Mouse (Mus musculus) bone marrow macrophage, adult 2 months (primary cell): ENCODE results near the gene Ntf3. TPM values are rescaled to one million over a fixed set of nuclear protein-coding genes. Genes with fewer than 3 reads are reported as not detected.

Source experiments
- H3K27ac ChIP-seq: 2 replicates; pipeline ENCODE4 v1.5.1; 2012; ENCODE audit warnings: low read depth, low read length; ENCODE audit not compliant: insufficient read depth
- H3K4me1 ChIP-seq: 2 replicates; pipeline ENCODE4 v1.6.1; 2012; ENCODE audit warnings: low read length; ENCODE audit not compliant: control insufficient read depth, insufficient read depth
- H3K4me3 ChIP-seq: 2 replicates; pipeline ENCODE4 v1.5.1; 2012; ENCODE audit warnings: mild to moderate bottlenecking, low read length, moderate library complexity; ENCODE audit not compliant: insufficient read depth
- CTCF ChIP-seq: IDR thresholded peaks from 2 replicates; pipeline ENCODE4 v1.5.1; 2012; ENCODE audit warnings: low read depth, mild to moderate bottlenecking, low read length, moderate library complexity
- POLR2A ChIP-seq: IDR thresholded peaks from 2 replicates; pipeline ENCODE4 v1.6.1; 2012; ENCODE audit warnings: mild to moderate bottlenecking, low read depth, low read length, borderline replicate concordance
- polyA plus RNA-seq: library from polyadenylated mRNA; stranded (reverse); fragments of >200 nt; gene quantifications from 2 replicates; pipeline ENCODE4 v1.2.4, GENCODE M21; 2012; ENCODE audit not compliant: missing spikeins, insufficient read depth, insufficient read length

The Ntf3 gene
- polyA plus RNA-seq = not detected in 2 replicates

DNA sequence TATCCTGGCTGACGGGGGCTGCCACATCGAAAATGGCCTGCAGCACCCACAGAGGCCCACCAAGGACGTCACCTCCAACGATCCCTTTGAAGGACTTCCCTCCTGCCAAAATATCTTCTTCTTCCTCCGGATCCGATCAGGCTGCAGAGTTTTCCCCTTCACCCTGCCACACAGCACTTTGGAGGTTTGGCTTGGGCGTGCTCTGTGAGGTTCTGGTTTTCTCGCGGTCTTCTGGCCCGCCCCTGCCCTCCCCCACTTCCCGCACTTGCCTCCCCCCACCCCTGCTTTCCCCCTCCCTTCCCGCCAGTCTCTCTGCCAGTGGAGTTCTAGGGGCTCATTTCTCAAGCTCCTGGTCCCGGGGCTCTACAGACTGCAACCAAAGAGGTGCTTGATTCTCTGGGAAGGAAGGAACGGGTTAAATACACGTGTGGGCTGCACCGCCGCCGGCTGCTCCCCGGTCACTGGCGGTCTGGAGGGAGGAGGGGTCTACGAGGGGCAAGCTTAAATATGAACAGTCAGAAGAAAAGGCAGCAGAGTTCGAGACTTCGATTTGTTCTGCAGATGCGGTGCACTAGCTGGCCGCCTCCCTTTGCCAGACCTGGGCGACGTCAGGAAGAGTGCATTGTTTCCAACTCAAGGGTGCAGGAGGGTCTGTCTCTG, at the start of gene Ntf3:
TSS of gene Ntf3 (minus strand) at position 363 of the 660 bp plus-strand sequence.
- Histone ChIP-seq H3K4me1 (no peaks in the 10 kb centered on the region), H3K4me3 (no peak within 1 kb of the TSS), H3K27ac (no peak within 1 kb of the TSS)
- no peak for TF ChIP-seq POLR2A
- no peak for TF ChIP-seq CTCF

DNA sequence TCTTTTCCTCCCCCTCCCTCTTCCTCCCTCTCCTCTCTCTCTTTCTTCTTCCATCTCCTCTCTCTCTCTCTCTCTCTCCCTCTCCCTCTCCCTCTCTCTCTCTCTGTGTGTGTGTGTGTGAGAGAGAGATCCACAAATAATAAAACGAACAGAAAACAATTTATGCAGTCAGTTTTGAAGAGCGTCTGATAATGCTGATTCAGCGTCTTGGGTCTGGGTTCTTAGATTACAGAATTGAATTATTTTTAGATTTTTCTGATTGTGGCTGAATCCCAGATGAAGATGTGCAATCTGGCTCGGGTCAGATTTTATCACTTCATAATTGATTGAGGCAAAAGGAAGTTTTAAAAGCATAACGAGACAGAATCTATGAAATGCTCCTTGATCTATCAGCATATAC, 46.6 kb upstream of the Ntf3 start:
- no peak overlapping the region for H3K27ac ChIP-seq
- no peaks in the 10 kb centered on the region for H3K4me1 ChIP-seq
- TF ChIP-seq POLR2A (no peak), CTCF (no peak)
- no peak overlapping the region for H3K4me3 ChIP-seq

DNA sequence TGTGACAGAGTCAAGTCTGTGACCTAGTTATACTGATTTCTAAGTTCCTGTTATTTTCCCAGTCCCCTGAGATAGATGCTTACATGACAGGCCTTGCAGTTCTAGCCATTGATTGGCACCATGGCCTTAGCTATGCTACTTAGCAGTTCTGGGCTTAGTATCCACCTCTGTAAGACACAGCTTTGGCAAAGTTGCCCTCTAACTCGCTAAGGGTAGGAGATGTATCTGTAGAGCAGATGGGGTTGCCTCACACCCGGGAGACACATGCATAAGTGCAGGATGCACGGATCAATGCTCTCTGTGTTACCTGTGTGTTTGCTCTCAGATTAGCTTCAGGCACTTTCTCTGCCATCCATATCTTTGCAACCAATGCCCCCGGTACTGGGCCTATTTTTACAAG, 36.7 kb upstream of the Ntf3 start:
- Histone ChIP-seq H3K4me3 (no peak overlapping the region), H3K27ac (no peak overlapping the region), H3K4me1 (no peaks in the 10 kb centered on the region)
- TF ChIP-seq CTCF (no peak), POLR2A (no peak)

DNA sequence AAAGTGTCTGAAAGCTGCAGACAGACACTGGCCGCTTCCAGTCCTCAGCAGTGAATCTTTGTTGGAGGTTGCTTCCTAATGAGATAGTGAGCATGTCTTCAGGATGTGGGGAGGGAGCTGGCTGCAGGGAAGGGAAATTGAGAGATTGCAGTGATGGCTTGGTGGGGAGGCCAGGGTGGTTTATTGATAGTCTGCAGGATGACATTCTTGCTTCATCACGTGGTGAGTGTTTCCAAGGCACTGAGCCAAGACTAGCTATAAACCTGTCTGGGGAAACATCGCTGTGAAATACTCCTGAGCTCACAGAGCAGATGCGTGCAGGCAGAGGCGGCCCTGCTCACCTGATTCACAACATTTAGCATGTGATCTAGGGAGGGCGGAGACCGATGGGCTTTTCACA, 36.2 kb upstream of the Ntf3 start:
- no peaks in the 10 kb centered on the region for H3K4me1 ChIP-seq
- TF ChIP-seq POLR2A (no peak), CTCF (no peak)
- no peak overlapping the region for H3K4me3 ChIP-seq
- H3K27ac ChIP-seq = no peak overlapping the region

DNA sequence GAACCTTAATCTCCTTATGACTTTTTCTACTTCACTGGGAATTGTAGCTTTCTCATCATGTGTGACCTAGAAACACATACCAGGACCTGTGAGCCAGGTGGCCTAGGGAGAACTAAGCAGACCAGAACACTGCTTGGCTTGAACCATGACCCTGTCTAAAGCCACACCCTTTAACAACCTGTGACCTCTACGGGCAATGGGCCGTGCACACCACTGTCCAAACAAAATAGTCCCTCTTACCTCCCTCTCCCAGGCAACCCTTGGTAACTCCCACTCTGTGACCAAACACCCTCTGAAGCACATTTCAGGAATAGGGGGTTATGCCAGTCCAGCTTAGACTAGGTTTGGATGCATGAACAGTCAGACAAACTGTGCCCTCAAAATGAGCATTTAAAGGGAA, 35.0 kb upstream of the Ntf3 start:
- Histone ChIP-seq H3K4me3 (no peak overlapping the region), H3K27ac (no peak overlapping the region), H3K4me1 (no peaks in the 10 kb centered on the region)
- TF ChIP-seq POLR2A (no peak), CTCF (no peak)

DNA sequence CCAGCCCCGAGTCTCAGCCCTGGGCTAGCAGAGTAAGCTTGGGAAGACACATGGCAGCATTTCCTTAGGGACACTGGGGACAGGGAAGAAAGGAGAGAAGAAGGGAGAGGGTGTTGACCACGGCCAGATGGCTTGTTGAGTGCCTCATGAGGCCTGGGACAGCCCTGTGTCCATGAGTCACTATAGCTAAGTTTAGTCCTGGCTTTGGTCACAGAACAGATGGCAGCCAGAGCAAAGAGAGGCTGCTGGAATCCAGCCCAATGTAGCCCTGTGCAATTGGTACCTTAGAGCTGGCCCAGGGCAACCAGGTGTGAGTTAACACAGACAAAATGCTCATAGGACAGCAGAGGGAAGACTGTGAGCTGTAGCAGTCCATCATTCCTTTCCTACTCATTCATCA, 33.2 kb upstream of the Ntf3 start:
- Histone ChIP-seq H3K4me1 (no peaks in the 10 kb centered on the region), H3K4me3 (no peak overlapping the region), H3K27ac (no peak overlapping the region)
- TF ChIP-seq POLR2A (no peak), CTCF (no peak)

DNA sequence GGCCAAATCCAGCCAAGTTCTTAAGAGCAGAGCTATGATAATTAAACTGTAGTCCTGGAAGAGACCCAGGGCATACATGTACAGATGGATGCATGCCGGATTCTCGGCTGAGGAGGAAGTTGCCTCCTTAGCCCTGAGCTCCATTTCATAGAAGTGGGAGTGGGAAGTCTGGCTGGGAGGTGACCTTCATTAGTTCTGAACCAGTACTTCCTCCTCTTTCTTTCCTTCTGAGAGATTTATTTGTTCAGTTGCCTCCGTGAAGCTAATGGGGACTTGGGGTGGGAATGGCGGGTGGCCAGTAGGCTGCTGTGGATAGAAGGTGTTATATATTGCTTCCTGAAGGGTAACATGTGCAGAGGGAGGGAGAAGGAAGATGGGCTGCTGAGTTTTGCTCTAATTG, 28.1 kb upstream of the Ntf3 start:
- H3K4me3 ChIP-seq = no peak overlapping the region
- TF ChIP-seq POLR2A (no peak), CTCF (no peak)
- H3K4me1 ChIP-seq = no peaks in the 10 kb centered on the region
- H3K27ac ChIP-seq = no peak overlapping the region

DNA sequence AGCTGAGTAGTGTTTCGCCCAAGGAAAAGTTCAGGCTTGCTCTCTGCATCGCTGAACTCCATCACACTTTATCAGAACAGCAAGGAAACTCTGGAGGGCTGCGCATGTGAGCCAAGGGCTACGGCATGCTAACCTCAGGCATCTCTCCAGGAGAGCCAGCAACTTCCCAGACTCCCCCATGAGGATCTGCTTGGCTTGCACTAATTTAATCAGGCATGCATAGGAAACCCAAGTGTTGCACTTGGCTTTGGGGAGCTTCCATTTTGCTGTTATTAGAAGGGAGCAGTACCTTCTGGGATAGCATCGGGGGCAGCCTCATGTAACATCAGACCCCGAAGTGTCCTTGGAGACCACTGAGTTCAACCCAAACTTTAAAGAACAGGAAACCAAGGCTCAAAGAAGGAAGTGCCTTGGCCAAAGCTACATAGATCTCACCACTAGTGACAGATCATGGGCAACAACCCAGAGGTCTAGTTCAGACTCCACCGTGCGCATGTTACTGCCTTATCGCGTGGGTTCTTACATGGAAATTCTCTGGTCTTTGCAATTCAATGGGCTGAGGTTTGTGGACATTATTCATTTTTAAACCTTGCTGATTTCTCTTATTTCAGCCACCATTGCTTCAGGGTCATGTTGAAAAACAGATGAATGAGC, 23.6 kb upstream of the Ntf3 start:
- Histone ChIP-seq H3K4me1 (no peaks in the 10 kb centered on the region), H3K27ac (no peak overlapping the region), H3K4me3 (no peak overlapping the region)
- TF ChIP-seq CTCF = no peak
- TF ChIP-seq POLR2A = no peak

DNA sequence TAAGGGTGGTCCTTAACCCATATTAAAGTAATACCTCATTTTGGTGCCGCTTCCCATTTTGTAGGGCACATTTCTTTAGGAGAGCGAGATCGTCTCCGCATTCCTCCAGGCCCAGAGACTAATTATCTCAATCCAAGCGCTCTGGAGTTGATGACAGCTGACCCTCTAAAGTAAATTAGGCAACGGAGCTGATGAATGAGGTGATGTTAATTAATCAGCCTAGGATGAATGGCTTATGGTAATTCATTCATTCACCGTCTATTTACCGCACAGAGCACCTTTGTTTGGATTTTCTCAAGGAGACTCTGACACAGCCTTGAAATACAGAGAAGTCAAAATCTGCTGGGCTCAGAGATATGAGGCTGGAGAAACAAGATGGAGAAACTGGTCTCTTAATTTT, 20.7 kb upstream of the Ntf3 start:
- no peak overlapping the region for H3K27ac ChIP-seq
- no peak overlapping the region for H3K4me3 ChIP-seq
- TF ChIP-seq POLR2A = no peak
- no peak for TF ChIP-seq CTCF
- no peaks in the 10 kb centered on the region for H3K4me1 ChIP-seq

DNA sequence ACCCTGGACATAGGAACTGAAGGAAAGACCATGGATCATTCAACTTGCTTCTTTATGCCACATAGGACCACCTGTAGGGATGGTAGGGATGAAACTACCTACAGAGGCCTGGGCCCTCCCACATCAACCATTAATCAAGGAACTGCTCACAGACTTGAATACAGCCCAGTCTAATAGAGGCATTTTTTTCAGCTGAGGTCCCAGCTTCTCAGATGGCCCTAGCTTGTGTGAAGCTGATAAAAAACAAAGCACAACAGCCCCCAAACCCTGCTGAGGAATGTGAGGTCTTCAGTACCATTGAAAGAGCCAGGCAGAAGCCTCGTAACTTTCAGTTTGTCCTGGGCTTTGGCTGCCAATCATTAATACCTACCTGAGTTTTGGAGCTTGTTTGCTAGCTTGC, 19.4 kb upstream of the Ntf3 start:
- Histone ChIP-seq H3K4me3 (no peak overlapping the region), H3K27ac (no peak overlapping the region), H3K4me1 (no peaks in the 10 kb centered on the region)
- no peak for TF ChIP-seq POLR2A
- no peak for TF ChIP-seq CTCF
